Mouse (Mus musculus): ENCODE measurements around the gene Scn1b. TPM values are rescaled to one million over a fixed set of nuclear protein-coding genes. Genes with fewer than 3 reads are reported as not detected.
A peak's percentile ranks its signal among the peaks of the same experiment; 100 is the strongest.

Scn1b gene
- polyA plus RNA-seq, 1 experiment, result 30.7 TPM

GRCm38 (mm10) chr7:31161831-31162230 is 35.0 kb upstream of the Scn1b start:
- Histone ChIP-seq H3K27ac (ENCODE audit: insufficient read depth, low read depth, low read length) (no peak overlapping the region), H3K4me3 (ENCODE audit: insufficient read depth, low read length) (no peak overlapping the region), H3K4me1 (ENCODE audit: control insufficient read depth, insufficient read depth, low read length) (peaks cover 19% of the 10 kb centered on the region)
- TF ChIP-seq CTCF (IDR thresholded peaks at IDR 0.05; ENCODE audit: low read depth, low read length) (no peak), POLR2A (IDR thresholded peaks at IDR 0.05; ENCODE audit: borderline replicate concordance, low read depth, low read length) (no peak)

GRCm38 (mm10) chr7:31161246-31161645 is 34.4 kb upstream of the Scn1b start:
- Histone ChIP-seq H3K27ac (ENCODE audit: insufficient read depth, low read depth, low read length) (no peak overlapping the region), H3K4me3 (ENCODE audit: insufficient read depth, low read length) (no peak overlapping the region)
- TF ChIP-seq CTCF (IDR thresholded peaks at IDR 0.05; ENCODE audit: low read depth, low read length) (no peak), POLR2A (IDR thresholded peaks at IDR 0.05; ENCODE audit: borderline replicate concordance, low read depth, low read length) (no peak)

GRCm38 (mm10) chr7:31160763-31161162 is 34.0 kb upstream of the Scn1b start:
- no peak overlapping the region for H3K27ac ChIP-seq (ENCODE audit: insufficient read depth, low read depth, low read length)
- no peak overlapping the region for H3K4me3 ChIP-seq (ENCODE audit: insufficient read depth, low read length)
- no peak for TF ChIP-seq CTCF (IDR thresholded peaks at IDR 0.05; ENCODE audit: low read depth, low read length)
- TF ChIP-seq POLR2A (IDR thresholded peaks at IDR 0.05; ENCODE audit: borderline replicate concordance, low read depth, low read length), result no peak
- peaks cover 28% of the 10 kb centered on the region for H3K4me1 ChIP-seq (ENCODE audit: control insufficient read depth, insufficient read depth, low read length)

More at GRCm38 (mm10) chr7:31161246-31161645, 34.4 kb upstream of the Scn1b start:
- peaks cover 25% of the 10 kb centered on the region for H3K4me1 ChIP-seq (ENCODE audit: control insufficient read depth, insufficient read depth, low read length)

GRCm38 (mm10) chr7:31156034-31156928 is 29.5 kb upstream of the Scn1b start:
- peaks cover 59% of the 10 kb centered on the region for H3K4me1 ChIP-seq (ENCODE audit: control insufficient read depth, insufficient read depth, low read length)
- TF ChIP-seq CTCF (IDR thresholded peaks at IDR 0.05; ENCODE audit: low read depth, low read length) (peak; percentile 30; the same call in 1 of the 2 replicates), POLR2A (IDR thresholded peaks at IDR 0.05; ENCODE audit: borderline replicate concordance, low read depth, low read length) (no peak)
- H3K4me3 ChIP-seq (ENCODE audit: insufficient read depth, low read length), result no peak overlapping the region
- H3K27ac ChIP-seq (ENCODE audit: insufficient read depth, low read depth, low read length), result peak overlapping the region; percentile 69

GRCm38 (mm10) chr7:31155296-31156033 is 28.7 kb upstream of the Scn1b start, which contains the start of gene Gramd1a:
Gene Gramd1a, minus strand, starts transcription at chr7:31155896.
- Histone ChIP-seq H3K27ac (ENCODE audit: insufficient read depth, low read depth, low read length) (peak within 1 kb of the TSS; percentile 69), H3K4me1 (ENCODE audit: control insufficient read depth, insufficient read depth, low read length) (peaks cover 54% of the 10 kb centered on the region), H3K4me3 (ENCODE audit: insufficient read depth, low read length) (no peak within 1 kb of the TSS)
- no peak for TF ChIP-seq POLR2A (IDR thresholded peaks at IDR 0.05; ENCODE audit: borderline replicate concordance, low read depth, low read length)
- TF ChIP-seq CTCF (IDR thresholded peaks at IDR 0.05; ENCODE audit: low read depth, low read length), result no peak

GRCm38 (mm10) chr7:31153536-31154320 is 26.9 kb upstream of the Scn1b start:
- H3K4me1 ChIP-seq (ENCODE audit: control insufficient read depth, insufficient read depth, low read length), result peaks cover 46% of the 10 kb centered on the region
- H3K27ac ChIP-seq (ENCODE audit: insufficient read depth, low read depth, low read length), result no peak overlapping the region
- H3K4me3 ChIP-seq (ENCODE audit: insufficient read depth, low read length), result no peak overlapping the region

GRCm38 (mm10) chr7:31151301-31152241 is 24.8 kb upstream of the Scn1b start:
- H3K4me3 ChIP-seq (ENCODE audit: insufficient read depth, low read length), result peak overlapping the region; percentile 91
- peaks cover 55% of the 10 kb centered on the region for H3K4me1 ChIP-seq (ENCODE audit: control insufficient read depth, insufficient read depth, low read length)
- H3K27ac ChIP-seq (ENCODE audit: insufficient read depth, low read depth, low read length), result peak overlapping the region; percentile 98
- TF ChIP-seq CTCF (IDR thresholded peaks at IDR 0.05; ENCODE audit: low read depth, low read length), result no peak
- TF ChIP-seq POLR2A (IDR thresholded peaks at IDR 0.05; ENCODE audit: borderline replicate concordance, low read depth, low read length), result no peak; the same call in 1 of the 2 replicates

More at GRCm38 (mm10) chr7:31153536-31154320, 26.9 kb upstream of the Scn1b start:
- no peak for TF ChIP-seq CTCF (IDR thresholded peaks at IDR 0.05; ENCODE audit: low read depth, low read length)
- no peak for TF ChIP-seq POLR2A (IDR thresholded peaks at IDR 0.05; ENCODE audit: borderline replicate concordance, low read depth, low read length)

GRCm38 (mm10) chr7:31150566-31151300 is 23.9 kb upstream of the Scn1b start:
- peaks cover 48% of the 10 kb centered on the region for H3K4me1 ChIP-seq (ENCODE audit: control insufficient read depth, insufficient read depth, low read length)
- peak overlapping the region; percentile 98 for H3K27ac ChIP-seq (ENCODE audit: insufficient read depth, low read depth, low read length)
- TF ChIP-seq CTCF (IDR thresholded peaks at IDR 0.05; ENCODE audit: low read depth, low read length), result no peak; the same call in 1 of the 2 replicates
- TF ChIP-seq POLR2A (IDR thresholded peaks at IDR 0.05; ENCODE audit: borderline replicate concordance, low read depth, low read length), result no peak
- H3K4me3 ChIP-seq (ENCODE audit: insufficient read depth, low read length), result peak overlapping the region; percentile 91
